Mouse (Mus musculus) B cell, adult 67 days (primary cell): ENCODE measurements around the gene Olfr1065. TPM values are rescaled to one million over a fixed set of nuclear protein-coding genes. Genes with fewer than 3 reads are reported as not detected.

Experiments used
- total RNA-seq, 2 experiments: library from RNA; stranded (reverse); gene quantifications; 4 replicates each; pipeline ENCODE4 v1.2.4; 2023

Olfr1065 gene
- not detected for total RNA-seq

GRCm38 (mm10) chr2:86450491-86450890 lies at the start of gene Olfr1065:
Gene Olfr1065 (minus strand): TSS chr2:86450591.

DNA sequence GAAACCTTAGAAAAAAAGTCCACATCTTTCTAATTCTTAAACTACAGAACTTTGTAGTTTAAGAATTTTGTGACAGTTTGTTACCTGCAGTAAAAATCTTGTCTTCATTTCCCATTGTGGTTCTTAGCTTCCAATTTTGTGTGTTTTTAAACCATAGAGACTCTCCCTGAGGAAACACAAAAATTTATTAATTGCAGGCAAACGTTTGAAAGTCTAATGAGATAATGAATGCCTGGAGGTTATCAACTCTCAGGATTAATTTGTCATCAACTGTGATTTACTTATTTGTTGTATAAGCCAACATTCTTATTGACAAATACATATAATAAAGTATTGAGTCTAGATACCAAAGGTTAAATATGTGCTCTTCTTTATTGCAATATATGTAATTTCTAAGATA lies 36.9 kb upstream of the Olfr1065 start, which contains the start of gene Olfr228:
Olfr228 (minus strand) TSS at position 101 of the 400 bp plus-strand sequence.

GRCm38 (mm10) chr2:86456169-86456568 lies 5.8 kb upstream of the Olfr1065 start, which contains the start of gene Olfr1066:
Gene Olfr1066 (minus strand): TSS chr2:86456269.

DNA sequence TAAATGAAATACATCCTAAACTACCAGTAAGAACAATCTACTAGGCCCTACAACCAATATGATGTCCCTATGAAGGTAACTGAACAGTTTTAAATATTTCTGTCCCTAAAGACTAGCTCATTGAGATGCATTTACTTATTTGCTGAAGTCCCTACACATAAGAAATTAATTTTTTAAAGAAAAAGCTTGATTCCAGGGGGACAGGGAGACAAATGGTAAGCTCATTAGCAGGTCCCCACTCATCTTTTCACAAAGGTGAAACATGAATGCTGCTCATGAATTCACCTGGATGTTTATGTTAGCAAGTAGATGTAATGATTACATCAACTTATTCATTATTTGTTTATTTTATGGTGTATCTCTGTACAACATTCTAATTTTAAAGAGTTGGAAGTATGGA lies 23.7 kb downstream of the Olfr1065 start, which contains the start of gene Olfr1062:
Olfr1062 (minus strand) TSS at position 101 of the 400 bp plus-strand sequence.

DNA sequence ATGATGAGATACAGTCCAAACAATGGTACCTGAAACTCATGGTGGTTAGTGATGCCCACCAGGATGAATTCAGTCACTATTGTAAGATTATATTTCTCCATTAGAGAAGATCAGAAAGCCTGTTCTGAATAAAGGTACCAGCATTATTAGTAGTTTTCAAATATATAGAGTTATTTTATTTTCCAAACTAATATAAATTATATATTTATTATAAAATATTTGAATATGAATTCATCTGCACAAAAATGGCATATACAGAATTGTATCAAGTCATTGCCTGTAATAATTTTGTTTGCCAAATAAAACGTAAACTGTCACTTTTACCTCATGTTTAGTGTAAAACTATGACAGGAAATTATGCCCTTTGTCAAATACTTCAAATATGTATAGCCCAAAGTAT lies 36.4 kb downstream of the Olfr1065 start, which contains the start of gene Olfr1061:
Olfr1061 (minus strand) TSS at position 101 of the 400 bp plus-strand sequence.

Other genes starting within 250 kb of the Olfr1065 start
- gene Olfr1045, start 247.6 kb downstream of the Olfr1065 start, total RNA-seq, result not detected
- not detected for gene Olfr1046, start 231.3 kb downstream of the Olfr1065 start, total RNA-seq
- not detected for gene Olfr1047, start 219.2 kb downstream of the Olfr1065 start, total RNA-seq
- not detected for gene Olfr1048, start 210.3 kb downstream of the Olfr1065 start, total RNA-seq
- not detected for gene Olfr1049, start 192.3 kb downstream of the Olfr1065 start, total RNA-seq
- gene Olfr1051, start 171.5 kb downstream of the Olfr1065 start, total RNA-seq, result not detected
- not detected for gene Olfr1052, start 158.1 kb downstream of the Olfr1065 start, total RNA-seq
- not detected for gene Olfr1053, start 135.3 kb downstream of the Olfr1065 start, total RNA-seq
- gene Olfr1054, start 115.2 kb downstream of the Olfr1065 start, total RNA-seq, result not detected
- not detected for gene Olfr1055, start 100.3 kb downstream of the Olfr1065 start, total RNA-seq
- not detected for gene Olfr1056, start 88.1 kb downstream of the Olfr1065 start, total RNA-seq
- not detected for gene Olfr1057, start 72.2 kb downstream of the Olfr1065 start, total RNA-seq
- gene Olfr1058, start 62.0 kb downstream of the Olfr1065 start, total RNA-seq, result not detected
- not detected for gene Olfr1061, start 36.5 kb downstream of the Olfr1065 start, total RNA-seq
- not detected for gene Olfr1062, start 23.8 kb downstream of the Olfr1065 start, total RNA-seq
- not detected for gene Olfr1066, start 5.7 kb upstream of the Olfr1065 start, total RNA-seq
- not detected for gene Olfr228, start 36.8 kb upstream of the Olfr1065 start, total RNA-seq
- gene Olfr1076, start 57.9 kb upstream of the Olfr1065 start, total RNA-seq, result not detected
- not detected for gene Olfr1079, start 91.9 kb upstream of the Olfr1065 start, total RNA-seq
- not detected for gene Olfr1080, start 107.6 kb upstream of the Olfr1065 start, total RNA-seq
- gene Olfr1082, start 148.4 kb upstream of the Olfr1065 start, total RNA-seq, result not detected
- not detected for gene Olfr1084, start 189.1 kb upstream of the Olfr1065 start, total RNA-seq
- not detected for gene Olfr1085, start 211.4 kb upstream of the Olfr1065 start, total RNA-seq
- gene Olfr1086, start 229.5 kb upstream of the Olfr1065 start, total RNA-seq, result not detected
- not detected for gene Olfr1087, start 247.8 kb upstream of the Olfr1065 start, total RNA-seq